Mouse (Mus musculus) B cell, adult 2 months (primary cell): ENCODE measurements around the gene Hist2h2be.
"Not testable (repeated sequence)": the region's sequence is repeated elsewhere in the genome, so short reads cannot be mapped to it uniquely, and the experiment has no call there.

ENCODE experiments used
- DNase-seq, 2 experiments: peaks; one replicate each; pipeline ENCODE4 v3.0.0; 2022

Hist2h2be gene

GRCm38 (mm10) chr3:96199731-96200130 is 21.2 kb upstream of the Hist2h2be start:
- peak in 1 of 2 experiments; percentile 41 for DNase-seq

- DNase-seq: no peak
Observed at GRCm38 (mm10) chr3:96207819-96208218, 13.1 kb upstream of the Hist2h2be start.

GRCm38 (mm10) chr3:96209242-96209641 is 11.7 kb upstream of the Hist2h2be start:
- DNase-seq: no peak

- DNase-seq: peak; percentile 64
Observed at GRCm38 (mm10) chr3:96219191-96219641, 1.7 kb upstream of the Hist2h2be start.

- peak; percentile 75 to 82 for DNase-seq
Observed at GRCm38 (mm10) chr3:96219661-96220130, 1.2 kb upstream of the Hist2h2be start, which contains the start of the genes Bola1 and Hist2h2ab. Bola1 (minus strand) TSS chr3:96219709. Hist2h2ab (plus strand) TSS chr3:96219865.

GRCm38 (mm10) chr3:96220131-96220764 is 671 bp upstream of the Hist2h2be start:
- not testable (repeated sequence) for DNase-seq

- no peak for DNase-seq
Observed at GRCm38 (mm10) chr3:96221640-96222038, 720 bp downstream of the Hist2h2be start.

- DNase-seq: no peak
Observed at GRCm38 (mm10) chr3:96222774-96223173, 1.9 kb downstream of the Hist2h2be start.

- no peak for DNase-seq
Observed at GRCm38 (mm10) chr3:96225421-96225820, 4.5 kb downstream of the Hist2h2be start.

- no peak for DNase-seq
Observed at GRCm38 (mm10) chr3:96226695-96227648, 6.1 kb downstream of the Hist2h2be start.

- no peak for DNase-seq
Observed at GRCm38 (mm10) chr3:96228828-96229227, 7.9 kb downstream of the Hist2h2be start.

GRCm38 (mm10) chr3:96230404-96230803 is 9.5 kb downstream of the Hist2h2be start:
- DNase-seq: no peak

- DNase-seq: no peak
Observed at GRCm38 (mm10) chr3:96230910-96231757, 10.2 kb downstream of the Hist2h2be start.

GRCm38 (mm10) chr3:96231758-96232120 is 10.8 kb downstream of the Hist2h2be start:
- no peak for DNase-seq

GRCm38 (mm10) chr3:96234914-96235313 is 14.0 kb downstream of the Hist2h2be start:
- peak in 1 of 2 experiments; percentile 23 for DNase-seq

GRCm38 (mm10) chr3:96235836-96236235 is 14.9 kb downstream of the Hist2h2be start:
- DNase-seq: no peak

- DNase-seq: no peak
Observed at GRCm38 (mm10) chr3:96236834-96237334, 16.0 kb downstream of the Hist2h2be start.

GRCm38 (mm10) chr3:96237335-96237903 is 16.5 kb downstream of the Hist2h2be start:
- no peak for DNase-seq

- peak in 1 of 2 experiments; percentile 3 for DNase-seq
Observed at GRCm38 (mm10) chr3:96237904-96238511, 17.1 kb downstream of the Hist2h2be start.

GRCm38 (mm10) chr3:96238954-96239793 is 18.3 kb downstream of the Hist2h2be start, which contains the start of gene Hist2h3c2:
Hist2h3c2 (minus strand) TSS chr3:96239127.
- peak; percentile 57 to 64 for DNase-seq
